Mouse (Mus musculus) retina, embryonic 14.5 days (tissue): ENCODE measurements around the gene Gm15737.
A peak's percentile ranks its signal among the peaks of the same experiment; 100 is the strongest.

Experiments used
- DNase-seq: peaks from one replicate; pipeline ENCODE4 v3.0.0-alpha.2; 2015; ENCODE audit warnings: low spot score

Gene Gm15737

DNA sequence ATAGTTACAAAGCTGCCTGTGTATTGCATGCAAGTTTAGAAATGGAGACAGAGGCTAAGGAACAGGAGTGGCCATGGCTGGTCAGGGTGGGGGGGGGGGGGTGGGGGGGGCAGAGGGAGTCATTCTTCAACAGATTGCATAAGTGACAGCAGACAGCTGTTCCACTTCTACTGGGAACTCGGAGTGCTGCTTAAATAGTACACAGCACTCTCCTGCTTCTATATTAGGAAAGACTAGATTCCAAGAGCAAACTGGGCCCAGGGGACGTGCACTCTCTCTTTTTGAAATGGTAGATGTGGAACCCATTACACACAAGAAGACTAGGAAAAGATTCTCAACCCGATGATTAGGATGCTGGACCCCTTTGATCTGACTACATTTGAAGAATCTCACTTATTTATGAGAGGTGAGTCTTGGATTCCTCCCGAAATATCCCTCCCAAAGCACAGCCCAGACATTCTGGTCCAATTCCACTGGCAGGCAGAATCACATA is at the start of gene Gm15737:
Gene Gm15737 (plus strand): TSS at position 269 of the 493 bp plus-strand sequence.
- no peak for DNase-seq

DNA sequence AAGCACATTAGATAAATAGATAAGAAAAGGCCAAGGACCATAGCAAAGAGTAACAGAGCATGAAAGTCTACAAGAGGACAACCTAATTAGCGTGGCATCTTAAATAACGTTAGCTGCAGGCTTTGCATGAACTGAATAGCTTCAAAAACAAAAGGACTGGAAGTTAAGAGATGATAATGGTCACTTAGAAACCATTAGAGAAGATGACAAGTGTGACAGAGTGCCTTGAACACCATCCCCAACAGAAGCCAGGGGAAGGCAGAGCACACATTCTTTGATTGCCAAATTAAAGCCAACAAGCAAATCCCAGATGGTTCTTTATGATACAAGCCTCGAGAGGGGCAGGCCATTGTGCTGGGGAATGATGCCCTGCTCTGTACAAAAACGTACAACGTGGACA is 47.6 kb upstream of the Gm15737 start:
- peak; percentile 70 for DNase-seq

DNA sequence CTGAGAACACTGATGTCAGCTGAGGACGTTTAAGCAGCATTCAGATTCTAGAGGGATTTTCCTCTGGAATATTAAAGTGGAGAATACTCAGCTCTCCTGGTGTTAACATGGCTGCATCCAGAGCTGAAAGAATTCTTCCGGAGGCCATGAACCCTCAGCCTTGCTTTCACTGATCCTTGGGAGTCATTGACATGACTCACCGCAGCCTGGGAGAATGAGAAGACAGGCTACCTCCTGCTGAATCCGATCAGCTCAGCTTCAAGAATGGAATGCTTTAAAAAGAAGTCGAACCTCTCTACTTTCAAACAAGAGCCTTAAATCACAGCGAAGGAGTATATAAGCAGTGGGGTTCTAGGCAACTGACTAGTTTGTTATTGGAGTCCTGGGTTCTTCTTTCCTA is 47.2 kb upstream of the Gm15737 start:
- no peak for DNase-seq

DNA sequence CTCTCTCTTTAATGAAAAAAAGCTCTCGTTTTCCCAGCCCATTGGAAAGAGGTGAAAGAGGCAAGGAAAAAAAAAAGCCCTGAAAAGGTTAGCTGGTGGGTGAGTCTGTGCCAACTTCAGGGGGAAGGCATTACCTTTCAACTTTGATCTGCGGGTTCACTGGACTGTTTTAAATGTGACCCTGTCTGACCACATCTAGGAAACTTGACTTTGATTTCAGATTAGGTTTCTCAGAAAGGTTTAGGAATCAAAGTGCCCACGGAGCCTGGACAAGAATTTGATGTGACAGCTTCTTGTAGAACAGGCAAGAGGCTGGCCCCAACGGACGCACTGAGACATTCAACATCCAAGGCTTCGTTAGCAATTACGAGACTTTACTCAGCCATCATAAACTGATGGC is 45.2 kb upstream of the Gm15737 start:
- DNase-seq = peak; percentile 65

DNA sequence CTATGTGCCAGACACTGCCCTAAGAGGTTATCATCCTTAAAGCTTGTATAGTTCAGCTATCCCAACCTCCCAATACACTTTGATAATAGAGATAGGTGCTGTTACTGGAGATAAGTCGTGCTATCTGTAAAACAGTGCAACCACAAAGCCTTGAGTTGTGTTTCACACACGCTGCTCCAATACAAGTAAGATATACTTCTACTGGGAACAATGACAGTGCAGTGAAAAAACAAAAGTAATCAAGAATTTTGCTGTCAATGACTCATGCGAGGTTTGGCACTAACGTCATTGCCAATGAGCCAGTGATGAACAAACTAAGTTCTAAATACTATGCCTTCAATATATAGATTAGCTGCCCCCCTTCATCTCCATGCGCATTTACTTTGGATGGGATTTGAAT is 42.6 kb upstream of the Gm15737 start:
- no peak for DNase-seq

DNA sequence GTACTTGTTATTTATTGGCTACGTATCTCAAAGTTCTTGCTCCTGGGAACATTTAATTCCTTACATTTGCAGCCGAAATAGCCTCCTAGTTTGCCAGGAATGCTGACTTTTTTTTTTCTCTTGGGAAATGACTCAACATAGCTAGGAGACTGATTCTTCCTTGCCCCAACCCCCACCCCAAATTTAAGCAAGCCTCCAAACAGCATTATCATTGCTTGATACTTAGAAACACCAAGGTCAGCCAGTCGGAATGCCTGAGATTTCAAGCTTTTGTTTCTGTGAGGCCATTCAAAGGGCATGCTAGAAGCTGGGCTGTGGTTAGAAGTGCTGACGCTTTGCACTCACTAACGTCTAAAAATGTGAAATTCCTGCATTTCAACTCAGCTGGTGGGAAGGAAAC is 41.8 kb upstream of the Gm15737 start:
- no peak for DNase-seq

DNA sequence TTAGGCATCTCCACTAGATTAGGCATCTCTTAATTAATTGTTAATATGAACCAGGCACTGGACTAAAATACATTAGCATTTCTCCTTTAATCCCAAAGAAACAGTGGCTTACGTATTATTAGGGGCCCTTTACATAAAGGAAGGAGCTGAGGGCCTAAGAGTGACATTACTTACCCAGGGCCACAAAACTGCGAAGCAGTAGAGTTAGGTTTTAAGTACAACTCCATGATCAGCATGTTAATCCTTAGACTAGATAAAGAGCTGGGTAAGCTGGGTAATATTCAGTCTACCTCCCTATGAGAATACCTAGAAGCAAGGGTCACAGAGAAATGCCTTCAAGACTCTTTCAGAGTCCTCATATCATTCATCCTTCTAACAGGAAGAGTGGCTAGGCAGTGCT is 40.0 kb upstream of the Gm15737 start:
- DNase-seq = no peak

DNA sequence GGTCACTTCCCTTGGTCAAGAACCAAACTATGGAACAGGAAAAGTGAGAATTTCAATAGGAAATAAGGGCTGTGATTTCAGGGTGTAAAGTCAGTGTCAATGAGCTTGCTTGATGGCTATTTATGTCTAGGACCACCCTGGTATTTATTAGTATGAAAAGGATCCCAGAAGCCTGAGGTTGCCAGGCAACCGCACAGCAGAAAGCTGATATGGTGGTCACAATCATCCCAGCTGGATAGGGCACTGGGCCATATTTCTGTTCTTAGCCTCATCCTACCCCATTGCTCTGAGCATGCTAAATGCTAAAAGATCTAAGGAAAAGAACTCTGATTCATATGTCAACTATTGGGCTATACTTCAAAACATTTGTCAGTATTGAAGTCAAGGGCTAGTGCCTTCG is 38.1 kb upstream of the Gm15737 start:
- no peak for DNase-seq

DNA sequence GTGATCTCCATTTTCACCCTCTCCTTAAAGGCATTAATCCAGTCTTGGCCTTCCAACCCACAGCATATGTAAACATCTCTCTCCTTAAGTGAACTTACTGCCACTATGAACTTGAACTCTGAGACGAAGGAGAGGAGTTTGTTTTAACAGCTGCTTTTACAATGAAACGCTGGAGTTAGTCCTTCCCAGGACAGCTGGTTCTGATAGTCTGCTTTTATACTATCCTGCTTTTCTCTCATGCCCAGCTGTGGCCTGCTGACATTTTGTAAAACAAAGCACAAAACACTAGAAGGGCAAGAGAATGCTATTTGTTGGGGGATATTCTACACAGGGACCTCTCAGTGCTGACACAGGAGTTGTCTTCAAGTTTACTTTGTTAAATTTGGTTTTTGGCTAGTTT is 27.2 kb upstream of the Gm15737 start:
- DNase-seq = no peak

DNA sequence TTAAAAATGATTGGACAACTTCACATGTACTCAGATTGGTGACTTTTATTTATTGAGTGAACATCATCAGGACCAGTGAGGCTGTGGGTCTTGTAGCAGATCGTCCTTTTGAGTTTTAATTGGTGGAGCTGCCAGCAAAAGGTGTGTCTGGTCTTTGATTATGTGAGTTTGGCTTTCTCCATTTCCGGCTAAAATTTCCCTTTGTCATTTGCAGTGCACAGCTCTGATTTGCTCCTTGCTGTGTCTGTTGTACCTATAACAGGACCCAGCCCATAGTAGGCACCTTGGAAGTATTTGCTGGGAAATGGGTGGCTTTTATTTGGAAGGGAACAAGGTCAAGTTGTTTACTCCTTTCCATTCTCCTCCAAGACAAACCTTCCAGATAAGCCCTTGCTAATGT is 25.7 kb upstream of the Gm15737 start:
- DNase-seq = no peak

DNA sequence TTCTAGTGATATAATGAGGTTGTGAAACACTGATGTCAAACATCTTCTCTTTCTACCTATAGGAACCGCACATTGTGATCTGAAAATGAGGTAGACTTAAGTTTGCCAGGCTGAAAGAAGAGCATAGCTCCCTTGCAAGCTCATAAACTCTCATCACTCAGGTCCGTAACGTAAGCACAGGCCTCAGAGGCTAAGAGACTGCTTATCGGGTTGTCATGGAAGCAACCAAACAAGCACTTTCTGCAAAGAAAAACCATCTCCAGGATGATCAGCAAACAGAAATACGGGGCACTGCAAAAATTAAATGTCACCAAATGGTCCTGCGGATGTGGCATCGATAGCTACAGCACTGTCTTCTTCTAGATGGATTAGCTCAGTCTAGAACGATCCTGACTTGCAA is 23.3 kb upstream of the Gm15737 start:
- DNase-seq = no peak

DNA sequence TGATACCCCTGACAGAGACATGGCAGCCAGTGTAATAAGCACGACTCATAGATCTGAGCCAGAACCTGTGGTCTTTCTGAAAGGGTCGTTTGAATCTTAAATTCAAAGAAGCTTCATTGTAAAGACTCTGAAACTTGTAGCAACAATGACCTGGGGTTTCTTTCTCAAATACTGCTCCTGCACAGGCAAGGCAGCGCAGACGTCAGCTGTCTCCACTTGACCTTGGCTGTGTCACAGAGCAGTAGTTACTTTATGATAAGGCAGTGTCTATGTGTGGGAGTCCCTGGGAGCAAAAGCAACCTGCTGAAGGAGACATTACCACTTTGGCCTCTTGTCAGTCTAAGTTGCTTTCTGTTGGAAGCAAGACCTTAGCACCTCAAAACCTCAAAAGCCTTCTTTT is 22.5 kb upstream of the Gm15737 start:
- no peak for DNase-seq

DNA sequence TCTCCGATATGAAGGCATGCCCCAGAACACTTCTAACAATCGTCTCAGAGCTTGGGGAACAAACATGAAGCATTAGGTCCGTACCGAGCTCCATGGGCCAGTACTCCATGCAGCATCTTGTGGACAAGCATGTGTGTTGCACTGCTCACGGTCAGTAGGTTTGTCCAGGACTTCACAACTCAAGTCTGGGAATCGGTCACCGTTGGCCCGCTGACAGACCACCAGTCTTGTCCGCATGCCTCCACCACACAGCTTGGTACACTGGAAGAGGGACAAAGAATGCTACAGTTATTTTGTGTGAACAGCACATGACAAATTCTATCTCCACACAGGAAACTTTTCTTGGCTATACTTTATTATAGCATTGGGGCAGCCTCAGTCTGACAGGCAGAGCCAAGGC is 19.9 kb upstream of the Gm15737 start:
- no peak for DNase-seq

DNA sequence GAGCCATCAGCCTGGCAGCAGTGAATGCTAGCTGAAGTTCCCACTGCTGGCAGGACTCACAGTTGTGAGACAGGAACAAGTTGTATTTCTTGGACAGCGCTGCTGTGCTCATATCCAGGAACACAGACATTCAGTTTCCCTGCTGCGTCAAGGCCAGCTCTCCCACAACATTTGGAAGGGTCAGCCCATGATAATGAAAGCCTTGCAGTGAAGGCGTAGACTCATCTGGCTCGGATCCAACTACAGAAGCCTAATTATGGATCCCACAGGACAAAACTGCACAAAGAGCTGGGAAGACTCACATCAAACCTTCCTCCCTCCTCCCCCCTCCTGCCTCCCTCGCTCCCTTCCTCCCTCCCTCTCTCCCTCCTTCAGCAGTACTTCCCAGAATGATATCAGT is 18.9 kb upstream of the Gm15737 start:
- DNase-seq = peak; percentile 39

DNA sequence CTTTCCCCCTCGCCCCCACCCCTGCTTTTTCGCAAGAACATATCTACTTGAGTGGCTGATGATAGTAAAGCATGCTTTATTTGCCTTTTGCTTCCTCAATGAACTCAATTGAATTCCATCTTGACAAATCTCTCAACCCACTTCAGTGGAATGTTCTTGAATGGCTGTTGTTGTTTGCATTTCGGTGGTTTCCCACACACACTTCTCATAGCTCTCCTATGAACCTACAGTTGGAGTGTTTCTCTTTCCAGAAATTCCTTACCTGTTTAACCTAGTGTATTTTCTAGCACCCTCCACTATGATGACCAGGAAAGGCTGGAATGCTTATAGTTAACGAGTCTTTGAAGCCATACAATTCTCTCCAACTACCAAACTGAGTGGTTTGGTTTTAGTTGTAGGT is 14.3 kb upstream of the Gm15737 start:
- DNase-seq = no peak

DNA sequence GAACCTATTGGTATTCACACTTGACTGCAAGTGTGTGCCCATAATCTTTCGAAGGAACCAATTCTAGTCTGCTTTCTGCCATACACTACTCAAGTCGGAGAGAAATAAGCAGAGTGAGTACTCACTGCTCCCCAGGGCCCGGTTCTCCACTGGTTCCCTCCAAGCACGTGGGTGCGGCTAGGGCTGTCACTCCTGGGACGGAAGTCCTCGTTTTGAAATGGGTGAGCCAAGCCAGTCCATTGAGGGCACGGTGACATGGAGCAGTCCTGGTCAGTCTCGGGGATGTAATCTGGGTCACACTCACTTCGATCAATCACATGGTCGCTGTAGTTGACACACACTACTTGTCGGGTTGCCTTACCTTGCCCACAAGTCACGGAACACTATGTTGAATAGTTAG is 11.4 kb upstream of the Gm15737 start:
- DNase-seq = no peak

DNA sequence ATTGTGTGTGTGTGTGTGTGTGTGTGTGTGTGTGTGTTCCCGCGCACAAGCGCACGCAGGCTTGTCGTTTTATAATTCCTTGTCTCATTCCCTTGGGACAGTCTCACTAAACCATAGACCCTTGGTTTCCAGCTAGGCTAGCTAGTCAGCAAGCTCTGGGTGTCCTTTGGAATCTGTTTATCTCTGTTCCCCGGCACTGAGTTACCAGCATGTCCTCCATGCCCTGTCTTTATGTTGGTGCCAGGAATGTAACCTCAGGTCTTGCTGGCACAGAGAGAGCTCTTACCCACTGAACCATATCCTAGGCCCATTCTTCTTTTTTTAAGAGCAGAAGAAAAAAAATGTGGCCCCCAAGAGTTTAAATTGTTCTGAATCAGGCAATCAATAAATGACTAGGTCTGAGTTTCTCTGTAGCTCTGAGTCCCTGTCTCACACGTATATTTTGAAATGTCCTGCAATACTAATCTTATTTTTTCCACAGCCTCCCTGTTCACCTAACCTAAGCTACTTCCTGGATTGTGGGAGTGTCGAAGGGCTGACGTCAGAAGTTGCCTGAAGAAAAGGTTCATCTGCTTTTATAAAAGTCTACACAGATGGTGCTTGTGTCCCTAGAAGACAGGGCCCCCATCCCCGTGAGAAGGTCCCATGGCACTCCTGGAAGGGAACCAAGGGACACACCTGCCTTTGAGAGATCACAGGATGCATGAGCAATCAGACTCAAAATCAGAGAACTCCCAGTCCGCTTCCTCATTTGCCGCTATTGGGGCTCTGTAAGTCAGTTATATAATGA is 10.2 kb upstream of the Gm15737 start:
- no peak for DNase-seq

DNA sequence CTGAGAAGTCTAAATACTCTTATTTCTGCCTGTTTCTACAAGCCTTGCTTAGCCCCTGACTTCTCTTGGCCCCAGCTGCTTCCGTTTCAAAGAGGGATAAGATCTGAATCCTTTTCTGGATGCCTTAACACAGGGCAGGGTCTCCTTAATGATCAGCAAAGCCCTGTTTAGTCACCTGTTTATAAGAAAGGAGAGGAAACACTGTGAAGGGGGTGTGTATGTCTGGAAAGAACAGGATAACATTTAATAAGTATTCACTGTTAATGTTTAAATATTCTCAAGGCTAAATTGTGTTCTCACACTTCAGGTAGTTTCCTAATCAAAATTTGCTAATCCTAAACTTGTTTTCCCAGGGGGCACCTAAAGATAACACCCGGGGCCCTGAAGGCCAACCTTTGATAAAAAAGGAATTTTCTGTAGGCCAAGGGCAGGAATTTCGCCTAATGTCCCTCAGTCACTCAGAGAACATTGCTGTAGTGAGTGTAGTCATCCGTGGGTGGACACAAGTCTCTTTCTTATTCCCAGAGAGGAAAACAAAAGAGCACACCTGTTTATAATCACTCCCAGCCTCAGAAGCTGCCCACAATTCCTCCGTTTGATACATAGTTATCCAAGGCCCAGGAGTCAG is 8.8 kb upstream of the Gm15737 start:
- DNase-seq = no peak

DNA sequence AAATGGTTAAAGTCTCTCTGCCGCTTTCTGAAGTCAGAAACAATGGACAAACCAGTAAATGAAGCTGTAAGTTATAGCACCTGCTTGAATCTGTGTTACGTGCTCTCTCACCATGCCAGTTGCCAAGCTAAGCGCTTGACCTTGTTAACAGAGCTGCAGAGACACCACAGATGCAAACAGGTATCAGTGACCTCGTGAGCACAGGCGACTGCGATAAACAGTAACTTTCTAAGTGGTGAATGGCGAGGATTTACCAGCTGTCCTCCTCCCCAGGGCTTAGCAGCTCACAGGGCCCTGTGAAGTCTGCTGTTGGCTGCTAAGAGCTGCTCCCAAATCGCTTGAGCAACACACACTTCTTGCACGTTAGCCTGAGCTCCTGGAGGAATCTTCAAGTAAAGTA is 6.6 kb upstream of the Gm15737 start:
- DNase-seq = no peak

DNA sequence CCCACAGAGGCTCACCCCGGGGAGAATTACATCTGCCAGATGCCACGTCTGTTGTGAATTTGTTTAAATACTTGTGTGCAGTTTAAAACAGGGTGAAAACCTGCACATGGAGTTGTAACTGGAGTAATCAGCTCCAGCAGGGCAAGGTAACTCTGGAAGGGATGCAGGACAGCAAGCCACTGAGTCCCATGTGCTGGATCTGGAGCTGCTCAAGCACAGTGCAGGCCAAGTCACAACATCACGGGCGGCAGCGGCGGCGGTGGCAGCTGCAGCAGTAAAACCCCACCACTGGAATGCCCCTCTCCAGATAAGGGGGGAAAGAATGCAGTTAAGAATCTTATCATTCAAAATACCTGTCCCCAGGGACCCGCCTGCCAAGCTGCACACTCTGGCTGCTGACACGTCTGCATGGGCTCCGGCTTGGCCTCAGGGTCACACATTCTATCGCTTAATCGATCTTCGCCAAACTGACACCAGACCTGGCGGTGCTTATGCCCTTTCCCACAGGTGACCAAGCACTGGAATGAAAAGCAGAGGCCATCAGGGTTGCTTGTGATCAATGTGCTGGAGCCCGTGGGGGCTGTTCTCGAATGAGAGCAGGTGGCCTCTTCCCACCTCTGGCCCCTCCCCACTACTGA is 544 bp downstream of the Gm15737 start:
- no peak for DNase-seq

DNA sequence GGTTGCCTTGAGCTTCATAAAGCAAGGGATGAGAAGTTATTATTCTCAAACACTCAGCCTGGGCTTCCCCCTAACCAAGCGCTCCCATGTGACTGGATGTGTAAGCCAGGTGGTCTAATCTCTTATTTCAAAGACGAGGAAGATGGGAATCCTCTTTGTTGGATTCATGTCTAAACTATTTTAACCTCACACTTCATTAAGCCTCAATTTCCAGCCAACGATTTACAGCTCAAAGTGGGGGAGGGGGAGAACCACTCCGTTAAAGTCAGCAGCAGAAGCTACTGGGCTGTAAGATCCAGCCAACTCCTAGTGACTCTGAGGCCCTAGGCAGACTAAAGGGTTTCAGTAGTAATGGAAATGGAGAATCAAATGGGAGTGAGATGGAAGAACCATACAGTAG is 2.7 kb downstream of the Gm15737 start:
- DNase-seq = peak; percentile 16

DNA sequence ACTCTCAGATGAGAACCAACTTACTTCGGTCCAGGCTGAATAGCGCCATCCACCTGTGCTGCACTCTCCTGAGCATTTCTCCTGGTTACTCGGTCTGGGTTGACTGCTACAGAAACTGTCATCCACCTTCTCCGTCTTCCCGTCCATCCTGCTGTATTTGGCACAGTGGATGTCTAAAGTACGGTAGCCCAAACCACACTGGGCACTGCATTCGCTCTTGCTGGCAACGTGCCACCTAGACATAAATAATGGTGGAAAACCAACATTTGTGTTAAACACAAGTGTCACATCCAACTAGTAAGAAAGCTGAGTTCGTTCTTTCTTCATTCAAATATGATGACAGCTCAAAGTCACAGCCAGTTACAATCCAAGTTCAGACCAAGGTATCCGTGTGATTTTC is 3.6 kb downstream of the Gm15737 start:
- no peak for DNase-seq

DNA sequence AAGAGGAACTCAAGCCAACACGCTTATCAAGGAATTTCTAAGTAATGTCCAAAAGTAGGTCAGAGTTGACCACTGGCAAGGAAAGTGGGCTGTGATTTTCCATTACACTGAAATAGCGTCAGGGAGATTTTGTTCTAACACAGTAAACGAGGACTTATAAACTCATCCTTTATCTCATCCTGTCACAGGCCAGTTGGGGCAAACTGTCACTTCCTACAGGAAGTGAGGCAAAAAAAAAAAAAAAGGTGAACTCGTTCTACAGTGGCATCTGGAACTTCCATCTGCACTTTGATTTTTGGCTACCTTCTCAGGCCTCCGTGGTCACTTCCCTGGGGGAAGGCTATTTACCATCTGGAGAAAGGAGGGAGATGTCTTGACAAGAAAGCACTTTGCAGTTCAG is 5.7 kb downstream of the Gm15737 start:
- no peak for DNase-seq
